9 mouse cellular contexts compared by ENCODE assay signal in the genomic region with DNA sequence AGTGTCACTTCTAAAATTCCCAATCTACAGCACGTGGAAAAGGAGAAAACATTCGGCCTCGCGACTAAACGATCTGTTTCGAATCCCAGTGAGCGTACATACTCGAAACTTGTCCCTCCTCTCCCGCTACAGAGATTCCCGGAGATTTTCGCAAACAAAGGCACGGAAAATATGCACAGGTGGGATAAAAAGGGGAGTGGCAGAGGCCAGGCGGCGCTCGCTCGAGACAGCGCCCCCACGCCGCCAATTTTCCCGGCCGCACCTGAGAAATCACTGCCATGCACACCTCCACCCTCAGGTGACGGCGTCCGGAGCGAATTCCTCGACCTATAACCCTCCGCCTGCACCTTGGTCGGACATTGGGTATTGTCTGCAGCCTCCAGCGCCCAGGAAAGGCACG. TPM values are rescaled to one million over a fixed set of nuclear protein-coding genes. Genes with fewer than 3 reads are reported as not detected.
DNase-seq lines count a peak whose midpoint lies in the region; ATAC-seq and TF ChIP-seq lines count a peak whose summit lies in the region.
"Had no signal": no experiment of that assay in that cellular context is flagged by ENCODE, and none has a peak within 500 bp of the region (broad histone marks: within the 10 kb centered on the region; RNA-seq: fewer than 3 reads in every experiment).

No protein-coding gene starts in this region.

- intact Hi-C loops in gastrocnemius, adult 2 months (cut with DNase I), result no loop called here

- DNase-seq in gastrocnemius, adult 2 months, result no peak
- DNase-seq in gastrocnemius, adult 8-10 months (ENCODE audit: low spot score in 2 of 2), result no peak
- peak; percentile 42 for DNase-seq in adrenal gland, postnatal 10 days
- peak; percentile 65 for DNase-seq in kidney, adult 11 months
- no peak for DNase-seq in c-Kit-positive CD71-positive TER-119-positive erythroid progenitor cells, embryonic 14.5 days (ENCODE audit: low spot score)

- peaks cover 49% of the 10 kb centered on the region for H3K4me1 ChIP-seq in forebrain, embryonic 13.5 days
- no peaks in the 10 kb centered on the region; the same call in 1 of the 2 replicates for H3K4me1 ChIP-seq in liver, embryonic 16.5 days (ENCODE audit: control insufficient read depth, low read depth, low read length)
- peaks cover 54% of the 10 kb centered on the region for H3K4me1 ChIP-seq in neural tube, embryonic 13.5 days (replicated peaks)

- ATAC-seq in forebrain, embryonic 13.5 days, result no peak
- peak; percentile 26; the same call in 1 of the 2 replicates for ATAC-seq in liver, embryonic 16.5 days (ENCODE audit: low read depth)
- ATAC-seq in neural tube, embryonic 13.5 days (ENCODE audit: low read depth), result no peak

- peak overlapping the region; percentile 91 for H3K4me3 ChIP-seq in gastrocnemius, adult 2 months
- H3K4me3 ChIP-seq in forebrain, embryonic 13.5 days, result peak overlapping the region; percentile 97
- peak overlapping the region; percentile 67 for H3K4me3 ChIP-seq in liver, embryonic 16.5 days (ENCODE audit: low read depth, low read length)
- H3K4me3 ChIP-seq in neural tube, embryonic 13.5 days, result peak overlapping the region; percentile 62

- peak overlapping the region; percentile 1; the same call in 1 of the 2 replicates for H3K27ac ChIP-seq in gastrocnemius, adult 2 months
- peak overlapping the region; percentile 99 for H3K27ac ChIP-seq in forebrain, embryonic 13.5 days
- H3K27ac ChIP-seq in liver, embryonic 16.5 days (ENCODE audit: low read length), result no peak overlapping the region
- H3K27ac ChIP-seq in neural tube, embryonic 13.5 days (replicated peaks), result peak overlapping the region; percentile 99

- H3K9ac ChIP-seq in forebrain, embryonic 13.5 days, result peak overlapping the region; percentile 100
- H3K9ac ChIP-seq in liver, embryonic 16.5 days (ENCODE audit: low read depth, low read length), result peak overlapping the region; percentile 64; the same call in 1 of the 2 replicates
- H3K9ac ChIP-seq in neural tube, embryonic 13.5 days, result peak overlapping the region; percentile 95

- no peaks in the 10 kb centered on the region for H3K27me3 ChIP-seq in forebrain, embryonic 13.5 days
- H3K27me3 ChIP-seq in liver, embryonic 16.5 days (ENCODE audit: control insufficient read depth, insufficient read depth, low read depth, low read length), result peaks cover 35% of the 10 kb centered on the region
- no peaks in the 10 kb centered on the region for H3K27me3 ChIP-seq in neural tube, embryonic 13.5 days

- TF ChIP-seq CTCF in gastrocnemius, adult 2 months (IDR thresholded peaks at IDR 0.05), result peak; percentile 25; the same call in 1 of the 2 replicates

- WGBS in forebrain, embryonic 13.5 days, result under 1% methylated on average over 30 of the region's 30 CpGs
- 3% methylated on average over 30 of the region's 30 CpGs for WGBS in liver, embryonic 16.5 days (ENCODE audit: insufficient replicate concordance)
- under 1% methylated on average over 30 of the region's 30 CpGs for WGBS in neural tube, embryonic 13.5 days

- H3K36me3 ChIP-seq in forebrain, embryonic 13.5 days (ENCODE audit: poor library complexity, severe bottlenecking), result no peaks in the 10 kb centered on the region
- H3K36me3 ChIP-seq in liver, embryonic 16.5 days (ENCODE audit: control insufficient read depth, insufficient read depth), result no peaks in the 10 kb centered on the region
- no peaks in the 10 kb centered on the region for H3K36me3 ChIP-seq in neural tube, embryonic 13.5 days

- peak overlapping the region; percentile 63 for H3K4me2 ChIP-seq in forebrain, embryonic 13.5 days
- H3K4me2 ChIP-seq in liver, embryonic 16.5 days (ENCODE audit: low read depth, low read length), result peak overlapping the region; percentile 61
- H3K4me2 ChIP-seq in neural tube, embryonic 13.5 days, result peak overlapping the region; percentile 81

- no peaks in the 10 kb centered on the region for H3K9me3 ChIP-seq in forebrain, embryonic 13.5 days (replicated peaks)
- no peaks in the 10 kb centered on the region for H3K9me3 ChIP-seq in liver, embryonic 16.5 days (replicated peaks; ENCODE audit: control insufficient read depth, low read length)
- no peaks in the 10 kb centered on the region for H3K9me3 ChIP-seq in neural tube, embryonic 13.5 days

RNA-seq across cellular contexts. Expression of a gene that starts 1.1 kb away (rescaled TPM):
- total RNA-seq in gastrocnemius, adult 2 months (2021), result 1 to 10 TPM; 3.6 to 6.9 TPM
- total RNA-seq in gastrocnemius, adult 8-10 months (2022), result 1 to 10 TPM; 2.0 to 3.7 (median 2.5) TPM
- 10 to 100 TPM; 26.4 to 29.3 TPM for total RNA-seq in adrenal gland, postnatal 10 days (2021)
- polyA plus RNA-seq in forebrain, embryonic 13.5 days (2015; fragmentation: Nextera tagmentation; extraction: Ambion mirVana), result 181 and 194 TPM in 2 replicates
- polyA plus RNA-seq in liver, embryonic 16.5 days (2015; fragmentation: Nextera tagmentation; extraction: Ambion mirVana), result 4.1 and 4.6 TPM in 2 replicates
- polyA plus RNA-seq in neural tube, embryonic 13.5 days (2015; fragmentation: Nextera tagmentation; extraction: Ambion mirVana), result 144 and 166 TPM in 2 replicates
- total RNA-seq: MEL had no signal

Comparison
In these comparisons a context has a peak if more than half of its experiments do, and no peak if none do; other contexts are left out.
1. DNase-seq: peak in adrenal gland, postnatal 10 days (single experiment) and kidney, adult 11 months (single experiment); none in gastrocnemius, adult 2 months (single experiment), gastrocnemius, adult 8-10 months (0 of 2) and c-Kit-positive CD71-positive TER-119-positive erythroid progenitor cells, embryonic 14.5 days (single experiment).
2. Peak in every context shown above with its lines, with median percentiles within 50 percentile points of each other: H3K4me3 ChIP-seq, H3K4me2 ChIP-seq and H3K9ac ChIP-seq.